In genomic region chr17:31543574-31543973, GRCm38 (mm10) we compare ENCODE assay signal across 18 mouse cellular contexts. TPM values are rescaled to one million over a fixed set of nuclear protein-coding genes. Genes with fewer than 3 reads are reported as not detected.
DNase-seq lines count a peak whose midpoint lies in the region; ATAC-seq and TF ChIP-seq lines count a peak whose summit lies in the region.
"Had no signal": no experiment of that assay in that cellular context is flagged by ENCODE, and none has a peak within 500 bp of the region (broad histone marks: within the 10 kb centered on the region; RNA-seq: fewer than 3 reads in every experiment).

No protein-coding gene starts in this region.

- no peak for ATAC-seq in hindbrain, embryonic 13.5 days (ENCODE audit: low FRiP score)
- ATAC-seq in hindbrain, embryonic 16.5 days = no peak
- no peak for ATAC-seq in midbrain, embryonic 13.5 days
- no peak for ATAC-seq in stomach, embryonic 14.5 days (ENCODE audit: insufficient number of reproducible peaks, insufficient read depth, low FRiP score, low read depth)
- ATAC-seq in kidney, embryonic 16.5 days (ENCODE audit: low FRiP score, low TSS enrichment) = no peak
- ATAC-seq: activated CD4-positive, CD25-positive, alpha-beta regulatory T cell, adult 4 months; Patski had no signal

- DNase-seq in midbrain, embryonic 10.5 days (ENCODE audit: low spot score) = no peak
- DNase-seq in brain, embryonic 14.5 days (ENCODE audit: low read depth) = peak; percentile 69
- DNase-seq in testis, postnatal 14 days (ENCODE audit: low spot score) = no peak
- DNase-seq: cerebellum, adult 2 months; gastrocnemius, adult 2 months; kidney, adult 18-20 months; kidney, postnatal 25 days; liver, embryonic 13.5 days had no signal

- no peaks in the 10 kb centered on the region for H3K36me3 ChIP-seq in hindbrain, embryonic 13.5 days
- H3K36me3 ChIP-seq in hindbrain, embryonic 16.5 days (ENCODE audit: control insufficient read depth, insufficient read depth, low read length) = no peaks in the 10 kb centered on the region
- H3K36me3 ChIP-seq in midbrain, embryonic 13.5 days = no peaks in the 10 kb centered on the region
- no peaks in the 10 kb centered on the region for H3K36me3 ChIP-seq in midbrain, embryonic 10.5 days
- H3K36me3 ChIP-seq in stomach, embryonic 14.5 days (ENCODE audit: control insufficient read depth, insufficient read depth, low read length) = no peaks in the 10 kb centered on the region
- no peaks in the 10 kb centered on the region for H3K36me3 ChIP-seq in kidney, embryonic 16.5 days (ENCODE audit: insufficient read depth, low read length)
- H3K36me3 ChIP-seq: embryonic facial prominence, embryonic 12.5 days; liver, embryonic 13.5 days had no signal

- H3K4me2 ChIP-seq in hindbrain, embryonic 13.5 days = no peak overlapping the region
- no peak overlapping the region for H3K4me2 ChIP-seq in hindbrain, embryonic 16.5 days (ENCODE audit: low read length)
- H3K4me2 ChIP-seq in midbrain, embryonic 13.5 days (replicated peaks) = no peak overlapping the region
- H3K4me2 ChIP-seq in stomach, embryonic 14.5 days (replicated peaks; ENCODE audit: low read depth, low read length) = no peak overlapping the region
- H3K4me2 ChIP-seq in kidney, embryonic 16.5 days (replicated peaks; ENCODE audit: low read depth, low read length) = no peak overlapping the region
- H3K4me2 ChIP-seq: embryonic facial prominence, embryonic 12.5 days; liver, embryonic 13.5 days had no signal

- TF ChIP-seq CTCF in brain, embryonic 14.5 days (IDR thresholded peaks at IDR 0.05; ENCODE audit: borderline replicate concordance, extremely low read depth, insufficient read depth, insufficient read length) = no peak

- H3K27me3 ChIP-seq in hindbrain, embryonic 13.5 days = no peaks in the 10 kb centered on the region
- no peaks in the 10 kb centered on the region for H3K27me3 ChIP-seq in hindbrain, embryonic 16.5 days (replicated peaks; ENCODE audit: control insufficient read depth, insufficient read depth, low read length)
- no peaks in the 10 kb centered on the region for H3K27me3 ChIP-seq in midbrain, embryonic 13.5 days
- H3K27me3 ChIP-seq in midbrain, embryonic 10.5 days (ENCODE audit: low read depth, poor library complexity, severe bottlenecking) = no peaks in the 10 kb centered on the region
- H3K27me3 ChIP-seq in stomach, embryonic 14.5 days (ENCODE audit: control insufficient read depth, insufficient read depth, low read length) = no peaks in the 10 kb centered on the region
- H3K27me3 ChIP-seq in kidney, embryonic 16.5 days (ENCODE audit: insufficient read depth, low read length) = no peaks in the 10 kb centered on the region
- H3K27me3 ChIP-seq: embryonic facial prominence, embryonic 12.5 days; liver, embryonic 13.5 days; Patski had no signal

- no peaks in the 10 kb centered on the region for H3K9me3 ChIP-seq in hindbrain, embryonic 13.5 days
- no peaks in the 10 kb centered on the region for H3K9me3 ChIP-seq in hindbrain, embryonic 16.5 days (ENCODE audit: control insufficient read depth, low read length)
- H3K9me3 ChIP-seq in midbrain, embryonic 13.5 days = no peaks in the 10 kb centered on the region
- H3K9me3 ChIP-seq in midbrain, embryonic 10.5 days (replicated peaks) = no peaks in the 10 kb centered on the region
- H3K9me3 ChIP-seq in stomach, embryonic 14.5 days (ENCODE audit: control insufficient read depth, low read depth, low read length) = no peaks in the 10 kb centered on the region
- H3K9me3 ChIP-seq in kidney, embryonic 16.5 days (ENCODE audit: low read length) = no peaks in the 10 kb centered on the region
- H3K9me3 ChIP-seq: embryonic facial prominence, embryonic 12.5 days; liver, embryonic 13.5 days had no signal

- no peak overlapping the region for H3K9ac ChIP-seq in hindbrain, embryonic 13.5 days
- no peak overlapping the region for H3K9ac ChIP-seq in hindbrain, embryonic 16.5 days (ENCODE audit: low read depth, low read length)
- no peak overlapping the region for H3K9ac ChIP-seq in midbrain, embryonic 13.5 days (replicated peaks)
- H3K9ac ChIP-seq in stomach, embryonic 14.5 days (replicated peaks; ENCODE audit: low read depth, low read length) = no peak overlapping the region
- H3K9ac ChIP-seq in kidney, embryonic 16.5 days (replicated peaks; ENCODE audit: low read length) = no peak overlapping the region
- H3K9ac ChIP-seq: embryonic facial prominence, embryonic 12.5 days; liver, embryonic 13.5 days had no signal

- TF ChIP-seq POLR2A in brain, embryonic 14.5 days (IDR thresholded peaks at IDR 0.05; ENCODE audit: borderline replicate concordance, extremely low read depth, insufficient read depth, insufficient read length, poor library complexity, severe bottlenecking) = no peak

- no peak overlapping the region for H3K4me3 ChIP-seq in hindbrain, embryonic 13.5 days
- no peak overlapping the region for H3K4me3 ChIP-seq in hindbrain, embryonic 16.5 days (ENCODE audit: low read length)
- no peak overlapping the region for H3K4me3 ChIP-seq in midbrain, embryonic 13.5 days (replicated peaks)
- no peak overlapping the region for H3K4me3 ChIP-seq in midbrain, embryonic 10.5 days
- H3K4me3 ChIP-seq in stomach, embryonic 14.5 days (ENCODE audit: low read depth, low read length) = no peak overlapping the region
- no peak overlapping the region for H3K4me3 ChIP-seq in kidney, embryonic 16.5 days (ENCODE audit: low read length)
- H3K4me3 ChIP-seq: embryonic facial prominence, embryonic 12.5 days; gastrocnemius, adult 2 months; left cerebral cortex, adult 2 months; liver, embryonic 13.5 days; myocyte had no signal

- peaks cover 29% of the 10 kb centered on the region for H3K4me1 ChIP-seq in hindbrain, embryonic 13.5 days (replicated peaks)
- no peaks in the 10 kb centered on the region for H3K4me1 ChIP-seq in hindbrain, embryonic 16.5 days (ENCODE audit: control insufficient read depth, insufficient read depth, low read depth, low read length)
- H3K4me1 ChIP-seq in midbrain, embryonic 13.5 days (replicated peaks) = peaks cover 21% of the 10 kb centered on the region
- H3K4me1 ChIP-seq in midbrain, embryonic 10.5 days = peaks cover 21% of the 10 kb centered on the region
- peaks cover 8% of the 10 kb centered on the region; the same call in 1 of the 2 replicates for H3K4me1 ChIP-seq in stomach, embryonic 14.5 days (ENCODE audit: control insufficient read depth, insufficient read depth, low read length)
- 0 out of 2 replicates have a peak, but pooled peaks cover 13% of the 10 kb centered on the region for H3K4me1 ChIP-seq in kidney, embryonic 16.5 days (ENCODE audit: insufficient read depth, low read length)
- H3K4me1 ChIP-seq: liver, embryonic 13.5 days had no signal

- WGBS in hindbrain, embryonic 13.5 days = 25% methylated on average over 6 of the region's 6 CpGs
- WGBS in hindbrain, embryonic 16.5 days = 23% methylated on average over 6 of the region's 6 CpGs
- 34% methylated on average over 6 of the region's 6 CpGs for WGBS in midbrain, embryonic 13.5 days
- WGBS in midbrain, embryonic 10.5 days = 45% methylated on average over 6 of the region's 6 CpGs
- WGBS in stomach, embryonic 14.5 days = 16% methylated on average over 6 of the region's 6 CpGs
- WGBS in kidney, embryonic 16.5 days = 30% methylated on average over 6 of the region's 6 CpGs

- peak overlapping the region; percentile 63 for H3K27ac ChIP-seq in hindbrain, embryonic 13.5 days
- H3K27ac ChIP-seq in hindbrain, embryonic 16.5 days (ENCODE audit: low read depth, low read length) = no peak overlapping the region
- H3K27ac ChIP-seq in midbrain, embryonic 13.5 days = 0 out of 2 replicates have a peak overlapping the region, but pooled peaks have one; percentile 9
- H3K27ac ChIP-seq in midbrain, embryonic 10.5 days (replicated peaks) = no peak overlapping the region
- peak overlapping the region; percentile 33; the same call in 1 of the 2 replicates for H3K27ac ChIP-seq in stomach, embryonic 14.5 days (ENCODE audit: low read length)
- no peak overlapping the region for H3K27ac ChIP-seq in kidney, embryonic 16.5 days (ENCODE audit: low read length)
- H3K27ac ChIP-seq: embryonic facial prominence, embryonic 12.5 days; gastrocnemius, adult 2 months; left cerebral cortex, adult 2 months; liver, embryonic 13.5 days had no signal

RNA-seq across cellular contexts. Expression of gene Pknox1, which starts 21.0 kb away (rescaled TPM):
- 42.5 and 48.2 TPM in 2 replicates for polyA plus RNA-seq in hindbrain, embryonic 13.5 days (2015; fragmentation: Nextera tagmentation; extraction: Ambion mirVana)
- polyA plus RNA-seq in hindbrain, embryonic 16.5 days (2015; fragmentation: Nextera tagmentation; extraction: Ambion mirVana) = 33.0 and 35.1 TPM in 2 replicates
- polyA plus RNA-seq in midbrain, embryonic 13.5 days (2015; fragmentation: Nextera tagmentation; extraction: Ambion mirVana) = 23.8 and 24.6 TPM in 2 replicates
- polyA plus RNA-seq in midbrain, embryonic 10.5 days (2016; fragmentation: Nextera tagmentation; extraction: Ambion mirVana) = 17.5 and 18.0 TPM in 2 replicates
- 32.2 and 36.8 TPM in 2 replicates for polyA plus RNA-seq in brain, embryonic 14.5 days (2012; rRNA removed)
- 44.4 and 45.1 TPM in 2 replicates for polyA plus RNA-seq in stomach, embryonic 14.5 days (2014; fragmentation: Nextera tagmentation; extraction: Ambion mirVana)
- polyA plus RNA-seq in kidney, embryonic 16.5 days (2015; fragmentation: Nextera tagmentation; extraction: Ambion mirVana) = 38.2 and 44.5 TPM in 2 replicates

RNA-seq across cellular contexts. Expression of gene Ndufv3, which starts 23.7 kb away (rescaled TPM):
- polyA plus RNA-seq in hindbrain, embryonic 13.5 days (2015; fragmentation: Nextera tagmentation; extraction: Ambion mirVana) = 399 and 414 TPM in 2 replicates
- polyA plus RNA-seq in hindbrain, embryonic 16.5 days (2015; fragmentation: Nextera tagmentation; extraction: Ambion mirVana) = 431 and 478 TPM in 2 replicates
- 364 and 385 TPM in 2 replicates for polyA plus RNA-seq in midbrain, embryonic 13.5 days (2015; fragmentation: Nextera tagmentation; extraction: Ambion mirVana)
- polyA plus RNA-seq in midbrain, embryonic 10.5 days (2016; fragmentation: Nextera tagmentation; extraction: Ambion mirVana) = 249 and 258 TPM in 2 replicates
- polyA plus RNA-seq in brain, embryonic 14.5 days (2012; rRNA removed) = 150 and 186 TPM in 2 replicates
- 296 and 346 TPM in 2 replicates for polyA plus RNA-seq in stomach, embryonic 14.5 days (2014; fragmentation: Nextera tagmentation; extraction: Ambion mirVana)
- 262 and 271 TPM in 2 replicates for polyA plus RNA-seq in kidney, embryonic 16.5 days (2015; fragmentation: Nextera tagmentation; extraction: Ambion mirVana)

RNA-seq across cellular contexts. Expression of gene Wdr4, which starts 23.8 kb away (rescaled TPM):
- 33.2 and 38.5 TPM in 2 replicates for polyA plus RNA-seq in hindbrain, embryonic 13.5 days (2015; fragmentation: Nextera tagmentation; extraction: Ambion mirVana)
- 38.1 and 41.2 TPM in 2 replicates for polyA plus RNA-seq in hindbrain, embryonic 16.5 days (2015; fragmentation: Nextera tagmentation; extraction: Ambion mirVana)
- polyA plus RNA-seq in midbrain, embryonic 13.5 days (2015; fragmentation: Nextera tagmentation; extraction: Ambion mirVana) = 39.6 and 43.1 TPM in 2 replicates
- polyA plus RNA-seq in midbrain, embryonic 10.5 days (2016; fragmentation: Nextera tagmentation; extraction: Ambion mirVana) = 70.2 and 76.7 TPM in 2 replicates
- polyA plus RNA-seq in brain, embryonic 14.5 days (2012; rRNA removed) = 40.9 and 50.4 TPM in 2 replicates
- 34.7 and 36.7 TPM in 2 replicates for polyA plus RNA-seq in stomach, embryonic 14.5 days (2014; fragmentation: Nextera tagmentation; extraction: Ambion mirVana)
- 51.6 and 57.8 TPM in 2 replicates for polyA plus RNA-seq in kidney, embryonic 16.5 days (2015; fragmentation: Nextera tagmentation; extraction: Ambion mirVana)

Comparison
In these comparisons a context has a peak if more than half of its experiments do, and no peak if none do; other contexts are left out.
1. H3K27ac ChIP-seq: peak in hindbrain, embryonic 13.5 days (single experiment), midbrain, embryonic 13.5 days (single experiment) and stomach, embryonic 14.5 days (single experiment); none in hindbrain, embryonic 16.5 days (single experiment), midbrain, embryonic 10.5 days (single experiment) and kidney, embryonic 16.5 days (single experiment).